Mouse (Mus musculus) stomach, postnatal 0 days (tissue): Measurements from ENCODE around the gene Plekha6.

Source experiments
- CTCF ChIP-seq: IDR thresholded peaks from 2 replicates; pipeline ENCODE4 v1.5.1; 2016; ENCODE audit warnings: antibody characterized with exemption, low read depth, mild to moderate bottlenecking, moderate library complexity
- EP300 ChIP-seq: optimal IDR thresholded peaks from 2 replicates; pipeline ENCODE3; 2016; ENCODE audit warnings: antibody characterized with exemption

GRCm38 (mm10) chr1:133236693-133237440, 72.9 kb downstream of the Plekha6 start:
- TF ChIP-seq EP300: no peak
- no peak for TF ChIP-seq CTCF
